Mouse (Mus musculus) neural tube, embryonic 15.5 days (tissue): ENCODE data around the gene Nr4a3. TPM values are rescaled to one million over a fixed set of nuclear protein-coding genes. Genes with fewer than 3 reads are reported as not detected.

Experiments
- ATAC-seq: fragments of 200-750 bp; cut with Nextera tagmentation; 2 replicates; pipeline ENCODE4 v1.8.0; 2017; ENCODE audit warnings: mild to moderate bottlenecking, moderate TSS enrichment, moderate library complexity; ENCODE audit not compliant: low FRiP score
- H3K27ac ChIP-seq: fragments of 300-500 bp; sonication (generic); replicated peaks from 2 replicates; pipeline ENCODE4 v1.5.1; 2015; ENCODE audit warnings: mild to moderate bottlenecking, inconsistent platforms
- H3K27me3 ChIP-seq: fragments of 300-500 bp; sonication (generic); replicated peaks from 2 replicates; pipeline ENCODE4 v1.6.1; 2015; ENCODE audit warnings: inconsistent platforms
- H3K36me3 ChIP-seq: fragments of 300-500 bp; sonication (generic); 2 replicates; pipeline ENCODE4 v1.6.1; 2015; ENCODE audit warnings: inconsistent platforms
- H3K4me1 ChIP-seq: fragments of 300-500 bp; sonication (generic); 2 replicates; pipeline ENCODE4 v1.6.1; 2015; ENCODE audit warnings: inconsistent platforms
- H3K4me2 ChIP-seq: fragments of 300-500 bp; sonication (generic); 2 replicates; pipeline ENCODE4 v1.6.1; 2015; ENCODE audit warnings: inconsistent platforms, mild to moderate bottlenecking, moderate library complexity
- H3K4me3 ChIP-seq: fragments of 300-500 bp; sonication (generic); replicated peaks from 2 replicates; pipeline ENCODE4 v1.5.1; 2015; ENCODE audit warnings: mild to moderate bottlenecking, inconsistent platforms
- H3K9ac ChIP-seq: fragments of 300-500 bp; sonication (generic); replicated peaks from 2 replicates; pipeline ENCODE4 v1.6.1; 2015; ENCODE audit warnings: mild to moderate bottlenecking, inconsistent platforms
- H3K9me3 ChIP-seq: fragments of 300-500 bp; sonication (generic); replicated peaks from 2 replicates; pipeline ENCODE4 v1.6.1; 2016; ENCODE audit warnings: inconsistent platforms
- WGBS: fragments of 180-500 bp; shearing (Covaris S2); methylation state at CpG from one replicate; pipeline ENCODE4 v1.1.7; 2015; ENCODE audit warnings: mixed read lengths; 5-methylcytosine and 5-hydroxymethylcytosine counted together
- polyA plus RNA-seq: library from polyadenylated mRNA; unstranded; fragments of >200 nt; fragmentation: Nextera tagmentation; extraction: Ambion mirVana; gene quantifications from 2 replicates; pipeline ENCODE4 v1.2.1, GENCODE M21; 2015

Nr4a3 gene
- polyA plus RNA-seq, result 1.8 and 2.7 TPM in 2 replicates

DNA sequence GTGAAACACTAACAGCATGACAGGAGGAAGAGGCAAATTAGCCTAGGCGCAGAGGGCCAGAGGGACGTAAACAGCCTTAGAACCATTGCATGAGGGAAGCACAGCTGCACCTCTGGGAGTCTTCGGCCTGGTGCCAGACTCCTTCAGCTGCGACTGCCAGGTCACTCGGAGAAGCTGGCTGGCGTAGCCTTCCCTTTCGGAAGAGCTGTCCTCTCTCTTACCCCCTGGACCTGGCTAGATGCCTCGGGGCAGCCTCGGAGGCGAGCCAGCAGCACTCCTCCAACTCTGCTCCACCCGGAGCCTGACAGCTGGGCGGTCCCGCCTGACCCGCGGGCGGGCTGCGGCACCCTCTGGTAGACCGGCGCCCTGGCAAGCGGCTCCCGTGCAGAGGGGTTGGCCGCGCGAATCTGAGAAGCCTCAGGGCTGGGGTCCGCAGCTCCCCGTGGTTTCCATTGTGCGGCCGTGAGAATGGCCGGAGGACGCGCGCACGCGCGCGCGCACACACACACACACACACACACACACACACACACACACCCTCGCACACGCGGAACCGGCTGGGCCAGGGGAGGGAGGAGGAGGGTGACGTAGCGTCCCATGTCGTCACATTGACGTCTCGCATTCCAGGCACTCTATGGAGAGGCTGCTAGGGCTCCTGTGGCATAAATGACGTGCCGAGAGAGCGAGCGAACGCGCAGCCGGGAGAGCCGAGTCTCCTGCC, at the start of gene Nr4a3:
Gene Nr4a3, plus strand, starts transcription at position 663 of the 721 bp plus-strand sequence.
- Histone ChIP-seq H3K4me2 (peak within 1 kb of the TSS; percentile 100), H3K36me3 (no peaks in the 10 kb centered on the region), H3K27ac (peak within 1 kb of the TSS; percentile 90), H3K9me3 (no peaks in the 10 kb centered on the region), H3K27me3 (peaks cover 24% of the 10 kb centered on the region), H3K4me3 (peak within 1 kb of the TSS; percentile 74), H3K9ac (peak within 1 kb of the TSS; percentile 72), H3K4me1 (peaks cover 59% of the 10 kb centered on the region)
- ATAC-seq, result peak; percentile 83
- WGBS, result 0% methylated on average over 46 of the region's 54 CpGs

DNA sequence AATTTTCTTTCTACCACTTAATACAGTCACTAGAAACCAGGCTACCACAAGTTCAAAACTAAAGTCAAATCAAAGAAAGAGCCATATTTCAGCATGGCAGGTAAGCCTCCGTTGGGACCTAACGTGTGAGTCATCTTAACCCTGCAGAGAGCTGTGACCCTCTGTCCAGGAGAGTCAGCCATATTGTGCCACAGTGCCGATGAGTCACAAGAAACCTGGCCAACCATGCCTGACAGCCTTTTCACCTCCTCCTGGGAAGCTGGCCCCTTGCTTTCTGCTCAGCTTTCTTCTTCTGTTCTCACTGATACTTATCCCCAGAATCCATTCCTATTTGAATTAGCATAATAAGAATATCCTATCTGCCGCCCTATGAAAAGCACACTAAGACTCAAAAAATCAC, 42.0 kb upstream of the Nr4a3 start:
- no peak for ATAC-seq
- H3K4me2 ChIP-seq, result no peak overlapping the region

GRCm38 (mm10) chr4:48003456-48003855, 41.5 kb upstream of the Nr4a3 start:
- Histone ChIP-seq H3K4me3 (no peak overlapping the region), H3K9me3 (no peaks in the 10 kb centered on the region), H3K36me3 (no peaks in the 10 kb centered on the region), H3K27me3 (no peaks in the 10 kb centered on the region), H3K9ac (no peak overlapping the region), H3K27ac (no peak overlapping the region), H3K4me2 (no peak overlapping the region), H3K4me1 (no peaks in the 10 kb centered on the region)
- 92% methylated on average over 3 of the region's 3 CpGs for WGBS
- ATAC-seq, result no peak

More for the DNA sequence above, 42.0 kb upstream of the Nr4a3 start:
- no peak overlapping the region for H3K4me3 ChIP-seq
- no peaks in the 10 kb centered on the region for H3K27me3 ChIP-seq
- no peaks in the 10 kb centered on the region for H3K36me3 ChIP-seq
- no peak overlapping the region for H3K9ac ChIP-seq
- no peaks in the 10 kb centered on the region for H3K9me3 ChIP-seq
- H3K27ac ChIP-seq, result no peak overlapping the region
- WGBS, result 90% methylated on average over 4 of the region's 4 CpGs
- no peaks in the 10 kb centered on the region for H3K4me1 ChIP-seq

- no peak for ATAC-seq
- Histone ChIP-seq H3K36me3 (no peaks in the 10 kb centered on the region), H3K4me3 (no peak overlapping the region), H3K4me1 (no peaks in the 10 kb centered on the region), H3K9me3 (no peaks in the 10 kb centered on the region), H3K9ac (no peak overlapping the region), H3K4me2 (no peak overlapping the region), H3K27ac (no peak overlapping the region), H3K27me3 (no peaks in the 10 kb centered on the region)
- WGBS, result 92% methylated on average over 3 of the region's 3 CpGs
Observed at GRCm38 (mm10) chr4:48006355-48006754, 38.6 kb upstream of the Nr4a3 start.

DNA sequence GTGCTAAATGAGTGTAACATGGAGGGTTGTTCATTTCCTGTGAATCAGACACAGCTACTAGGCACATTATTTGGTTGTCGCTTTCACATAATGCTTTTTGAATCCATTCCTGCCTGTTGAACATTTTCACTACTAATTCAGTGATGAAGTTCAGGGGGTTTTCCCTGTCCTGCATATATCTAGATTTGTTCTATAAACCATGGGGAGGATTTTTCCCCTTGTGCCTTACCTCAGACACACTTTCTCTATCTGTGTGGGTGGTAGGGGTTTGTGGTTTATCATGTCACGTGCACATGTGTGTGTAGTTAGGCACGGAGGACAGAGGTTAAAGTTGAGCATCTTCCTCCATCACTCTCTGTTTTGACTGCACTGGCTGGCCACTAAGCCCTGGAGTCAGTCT, 32.7 kb upstream of the Nr4a3 start:
- Histone ChIP-seq H3K4me1 (no peaks in the 10 kb centered on the region), H3K4me2 (no peak overlapping the region), H3K9me3 (no peaks in the 10 kb centered on the region), H3K4me3 (no peak overlapping the region), H3K9ac (no peak overlapping the region), H3K36me3 (no peaks in the 10 kb centered on the region), H3K27ac (no peak overlapping the region), H3K27me3 (no peaks in the 10 kb centered on the region)
- no peak for ATAC-seq
- WGBS, result 85% methylated on average over 3 of the region's 3 CpGs

- Histone ChIP-seq H3K27me3 (no peaks in the 10 kb centered on the region), H3K4me2 (no peak overlapping the region), H3K9me3 (no peaks in the 10 kb centered on the region), H3K9ac (no peak overlapping the region), H3K27ac (no peak overlapping the region), H3K36me3 (0 out of 2 replicates have a peak, but pooled peaks cover 3% of the 10 kb centered on the region), H3K4me1 (no peaks in the 10 kb centered on the region), H3K4me3 (no peak overlapping the region)
- WGBS, result 88% methylated on average over 3 of the region's 3 CpGs
- no peak for ATAC-seq
Observed at GRCm38 (mm10) chr4:48022966-48023365, 22.0 kb upstream of the Nr4a3 start.

- ATAC-seq, result no peak
- Histone ChIP-seq H3K4me1 (no peaks in the 10 kb centered on the region), H3K27me3 (no peaks in the 10 kb centered on the region), H3K9ac (no peak overlapping the region), H3K4me3 (no peak overlapping the region), H3K27ac (no peak overlapping the region), H3K4me2 (no peak overlapping the region), H3K9me3 (no peaks in the 10 kb centered on the region), H3K36me3 (0 out of 2 replicates have a peak, but pooled peaks cover 3% of the 10 kb centered on the region)
- 65% methylated on average over 24 of the region's 24 CpGs for WGBS
Observed at GRCm38 (mm10) chr4:48029652-48030051, 15.3 kb upstream of the Nr4a3 start.

DNA sequence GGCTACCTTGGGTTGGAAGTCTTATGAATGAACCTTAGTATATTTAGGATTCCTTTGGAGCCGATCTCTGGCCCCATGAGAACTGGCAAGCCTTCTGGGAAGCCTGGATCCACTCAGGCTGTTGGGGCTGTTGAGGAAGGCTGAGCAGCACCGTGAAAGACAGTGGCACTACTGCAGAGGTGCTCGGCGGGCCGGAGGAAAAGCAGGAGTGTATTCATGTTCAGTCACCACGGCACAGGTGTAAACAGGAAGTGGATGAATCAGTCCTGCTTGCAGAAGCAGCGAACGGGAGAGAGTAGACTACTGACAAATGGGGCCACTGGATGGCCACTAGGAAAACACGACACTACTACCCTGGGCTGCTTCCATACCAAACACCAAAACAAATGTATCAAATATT, 10.7 kb upstream of the Nr4a3 start:
- H3K27ac ChIP-seq, result no peak overlapping the region
- no peaks in the 10 kb centered on the region for H3K27me3 ChIP-seq
- 82% methylated on average over 9 of the region's 9 CpGs for WGBS
- H3K4me3 ChIP-seq, result no peak overlapping the region
- no peaks in the 10 kb centered on the region for H3K36me3 ChIP-seq
- no peak overlapping the region for H3K9ac ChIP-seq
- no peak overlapping the region for H3K4me2 ChIP-seq
- no peaks in the 10 kb centered on the region for H3K4me1 ChIP-seq
- no peaks in the 10 kb centered on the region for H3K9me3 ChIP-seq
- ATAC-seq, result no peak

- Histone ChIP-seq H3K4me3 (no peak overlapping the region), H3K9me3 (no peaks in the 10 kb centered on the region), H3K27ac (no peak overlapping the region), H3K4me1 (peaks cover 8% of the 10 kb centered on the region), H3K27me3 (0 out of 2 replicates have a peak, but pooled peaks cover 3% of the 10 kb centered on the region), H3K36me3 (no peaks in the 10 kb centered on the region), H3K9ac (no peak overlapping the region), H3K4me2 (no peak overlapping the region)
- ATAC-seq, result no peak
- 94% methylated on average over 4 of the region's 4 CpGs for WGBS
Observed at GRCm38 (mm10) chr4:48037646-48038045, 7.3 kb upstream of the Nr4a3 start.

- Histone ChIP-seq H3K36me3 (no peaks in the 10 kb centered on the region), H3K4me2 (no peak overlapping the region), H3K27ac (no peak overlapping the region), H3K4me3 (no peak overlapping the region), H3K9me3 (no peaks in the 10 kb centered on the region), H3K4me1 (peaks cover 13% of the 10 kb centered on the region), H3K27me3 (0 out of 2 replicates have a peak, but pooled peaks cover 3% of the 10 kb centered on the region), H3K9ac (no peak overlapping the region)
- 86% methylated on average over 5 of the region's 5 CpGs for WGBS
- ATAC-seq, result no peak
Observed at GRCm38 (mm10) chr4:48038847-48039246, 6.1 kb upstream of the Nr4a3 start.

DNA sequence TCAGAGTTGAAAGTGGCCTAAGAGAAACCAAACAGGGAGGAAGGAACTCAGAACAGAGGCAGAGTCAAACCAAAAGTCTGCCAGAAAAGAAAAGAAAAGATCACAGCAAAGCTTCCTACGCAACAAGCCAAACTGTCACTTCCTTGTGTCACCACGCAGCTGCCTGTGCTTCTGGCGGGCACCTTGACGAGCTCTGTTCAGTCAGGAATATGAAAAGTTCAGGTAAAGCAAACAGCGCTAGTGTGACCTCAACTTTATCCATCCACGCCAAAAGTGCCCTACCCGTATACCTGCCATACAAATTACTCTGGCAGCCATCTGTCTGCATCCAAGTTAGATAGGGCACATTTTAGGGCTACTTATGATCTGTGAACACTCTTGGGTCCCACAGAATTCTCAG, 5.2 kb upstream of the Nr4a3 start:
- 87% methylated on average over 7 of the region's 7 CpGs for WGBS
- no peak for ATAC-seq
- no peak overlapping the region for H3K4me3 ChIP-seq

DNA sequence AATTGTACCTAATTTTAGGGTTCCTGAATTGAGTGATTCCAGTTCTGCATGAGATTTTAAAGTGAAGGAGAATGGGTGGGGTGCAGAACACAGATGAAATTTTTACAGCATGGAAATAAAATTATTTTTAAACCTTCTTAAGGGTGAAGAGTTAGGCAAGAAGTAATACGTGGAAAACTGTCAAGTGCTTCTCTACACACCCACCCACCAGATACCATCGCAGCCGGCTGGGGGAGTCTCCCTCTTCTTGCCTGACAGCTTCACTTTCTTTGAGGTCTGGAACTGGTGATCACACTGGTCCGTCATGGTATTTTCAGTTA, 2.5 kb upstream of the Nr4a3 start:
- Histone ChIP-seq H3K4me2 (peak overlapping the region; percentile 100), H3K27ac (peak overlapping the region; percentile 96), H3K9me3 (no peaks in the 10 kb centered on the region), H3K36me3 (no peaks in the 10 kb centered on the region), H3K27me3 (peaks cover 7% of the 10 kb centered on the region; the same call in 1 of the 2 replicates), H3K4me3 (peak overlapping the region; percentile 74), H3K4me1 (peaks cover 42% of the 10 kb centered on the region), H3K9ac (peak overlapping the region; percentile 63)
- 0 out of 2 replicates have a peak, but pooled peaks have one; percentile 12 for ATAC-seq
- WGBS, result 0% methylated on average over 4 of the region's 4 CpGs

More for the DNA sequence above, 5.2 kb upstream of the Nr4a3 start:
- Histone ChIP-seq H3K27ac (no peak overlapping the region), H3K36me3 (no peaks in the 10 kb centered on the region), H3K9ac (no peak overlapping the region), H3K4me1 (peaks cover 20% of the 10 kb centered on the region), H3K4me2 (no peak overlapping the region), H3K27me3 (0 out of 2 replicates have a peak, but pooled peaks cover 3% of the 10 kb centered on the region), H3K9me3 (no peaks in the 10 kb centered on the region)
